Mouse (Mus musculus): ENCODE data around the gene Sec31a. TPM values are rescaled to one million over a fixed set of nuclear protein-coding genes. Genes with fewer than 3 reads are reported as not detected.
A peak's percentile ranks its signal among the peaks of the same experiment; 100 is the strongest.

The Sec31a gene
- 168 TPM for polyA plus RNA-seq (2012; fragmentation: generic; extraction: Trizol)

DNA sequence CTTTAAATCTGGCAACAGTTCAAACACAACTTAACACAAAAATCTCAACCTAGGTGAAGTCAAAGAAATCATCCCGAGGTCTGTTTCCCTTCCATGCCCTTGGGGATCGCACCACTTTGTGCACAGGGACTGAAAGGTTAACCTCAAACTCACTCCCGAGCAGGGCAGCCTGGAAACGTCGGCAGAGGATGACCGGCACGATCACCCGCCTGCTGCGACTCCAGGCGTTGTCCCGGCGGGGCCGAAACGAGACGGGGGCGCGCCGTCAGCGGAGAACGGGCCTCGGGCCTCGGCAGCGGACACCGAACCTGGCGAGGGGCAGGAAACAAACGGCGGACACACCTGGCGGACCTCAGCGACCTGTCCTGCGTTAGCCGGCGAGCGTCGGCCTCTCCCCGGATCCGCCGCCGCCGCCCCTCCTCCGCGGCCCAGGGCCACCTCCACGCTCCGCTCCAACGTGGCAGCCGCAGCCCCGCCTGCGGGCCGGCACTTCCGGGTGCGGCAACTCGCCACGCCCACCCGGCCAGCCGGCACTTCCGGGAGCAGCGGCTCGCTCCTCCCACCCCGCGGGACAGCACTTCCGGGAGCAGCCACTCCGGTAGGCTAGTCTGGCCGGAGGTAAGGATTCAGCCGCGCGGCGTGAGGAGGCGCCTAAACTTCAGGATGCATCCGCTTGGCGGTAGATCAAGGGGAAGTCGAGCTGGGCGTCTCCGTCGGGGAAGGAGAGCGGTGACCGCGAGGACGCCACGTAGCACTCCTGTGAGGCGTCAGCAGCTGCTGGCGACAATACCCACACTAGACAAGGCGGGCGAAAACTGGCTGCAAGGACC, at the start of gene Sec31a:
Sec31a (minus strand) TSS at position 474 of the 830 bp plus-strand sequence.
- TF ChIP-seq POLR2A (IDR thresholded peaks at IDR 0.05; ENCODE audit: insufficient read length, low read depth) (peak; percentile 85), SRF (IDR thresholded peaks at IDR 0.05; ENCODE audit: control insufficient read depth, insufficient read length, low read depth) (peak; percentile 24), MYOG (IDR thresholded peaks at IDR 0.05; ENCODE audit: control insufficient read depth in 1 of 3, insufficient read depth in 1 of 3, insufficient read length in 2 of 3, low read depth in 2 of 3) (peak in 2 of 3 experiments; percentile 32 to 33), E2F4 (IDR thresholded peaks at IDR 0.05; ENCODE audit: insufficient read depth) (no peak), TCF3 (IDR thresholded peaks at IDR 0.05; ENCODE audit: insufficient read length, low read depth) (no peak), TCF12 (IDR thresholded peaks at IDR 0.05; ENCODE audit: insufficient read depth, poor library complexity, severe bottlenecking) (no peak), MAX (IDR thresholded peaks at IDR 0.05; ENCODE audit: low read depth) (no peak), REST (IDR thresholded peaks at IDR 0.05; ENCODE audit: insufficient read depth, insufficient read length) (no peak), MYOD1 (IDR thresholded peaks at IDR 0.05; ENCODE audit: control insufficient read depth in 1 of 3, insufficient read length in 2 of 3, low read depth in 2 of 3) (peak in 1 of 3 experiments; percentile 48), POLR2AphosphoS2 (IDR thresholded peaks at IDR 0.05; ENCODE audit: insufficient read length, low read depth) (peak; percentile 86), USF1 (IDR thresholded peaks at IDR 0.05; ENCODE audit: low read depth) (no peak), CEBPB (IDR thresholded peaks at IDR 0.05; ENCODE audit: insufficient read depth, poor library complexity, severe bottlenecking) (no peak)
- Histone ChIP-seq H3K27me3 (ENCODE audit: control insufficient read depth, insufficient read depth, insufficient read length) (no peaks in the 10 kb centered on the region), H3ac (ENCODE audit: control insufficient read depth, insufficient read length) (peak within 1 kb of the TSS; percentile 68), H3K79me2 (ENCODE audit: control insufficient read depth, insufficient read depth) (peaks cover 53% of the 10 kb centered on the region), H3K4me3 (peak within 1 kb of the TSS; percentile 81), H3K4me2 (ENCODE audit: low read depth) (peak within 1 kb of the TSS; percentile 89), H3K36me3 (ENCODE audit: control insufficient read depth, insufficient read depth) (peaks cover 4% of the 10 kb centered on the region)

- Histone ChIP-seq H3K36me3 (ENCODE audit: control insufficient read depth, insufficient read depth) (peaks cover 13% of the 10 kb centered on the region), H3K79me2 (ENCODE audit: control insufficient read depth, insufficient read depth) (no peaks in the 10 kb centered on the region), H3K4me2 (ENCODE audit: low read depth) (no peak overlapping the region), H3K27me3 (ENCODE audit: control insufficient read depth, insufficient read depth, insufficient read length) (no peaks in the 10 kb centered on the region), H3ac (ENCODE audit: control insufficient read depth, insufficient read length) (no peak overlapping the region), H3K4me3 (no peak overlapping the region)
- TF ChIP-seq TCF12 (IDR thresholded peaks at IDR 0.05; ENCODE audit: insufficient read depth, poor library complexity, severe bottlenecking) (no peak), CEBPB (IDR thresholded peaks at IDR 0.05; ENCODE audit: insufficient read depth, poor library complexity, severe bottlenecking) (no peak), MYOG (IDR thresholded peaks at IDR 0.05; ENCODE audit: control insufficient read depth in 1 of 3, insufficient read depth in 1 of 3, insufficient read length in 2 of 3, low read depth in 2 of 3) (no peak), POLR2A (IDR thresholded peaks at IDR 0.05; ENCODE audit: insufficient read length, low read depth) (no peak), MAX (IDR thresholded peaks at IDR 0.05; ENCODE audit: low read depth) (no peak), USF1 (IDR thresholded peaks at IDR 0.05; ENCODE audit: low read depth) (no peak), REST (IDR thresholded peaks at IDR 0.05; ENCODE audit: insufficient read depth, insufficient read length) (no peak), MYOD1 (IDR thresholded peaks at IDR 0.05; ENCODE audit: control insufficient read depth in 1 of 3, insufficient read length in 2 of 3, low read depth in 2 of 3) (no peak), E2F4 (IDR thresholded peaks at IDR 0.05; ENCODE audit: insufficient read depth) (no peak), TCF3 (IDR thresholded peaks at IDR 0.05; ENCODE audit: insufficient read length, low read depth) (no peak), POLR2AphosphoS2 (IDR thresholded peaks at IDR 0.05; ENCODE audit: insufficient read length, low read depth) (no peak), SRF (IDR thresholded peaks at IDR 0.05; ENCODE audit: control insufficient read depth, insufficient read length, low read depth) (no peak)
These were observed 46.3 kb upstream of the Sec31a start for GRCm38 (mm10) chr5:100462374-100462773.

- no peaks in the 10 kb centered on the region for H3K79me2 ChIP-seq (ENCODE audit: control insufficient read depth, insufficient read depth)
These were observed 45.5 kb upstream of the Sec31a start for GRCm38 (mm10) chr5:100461526-100461925.

DNA sequence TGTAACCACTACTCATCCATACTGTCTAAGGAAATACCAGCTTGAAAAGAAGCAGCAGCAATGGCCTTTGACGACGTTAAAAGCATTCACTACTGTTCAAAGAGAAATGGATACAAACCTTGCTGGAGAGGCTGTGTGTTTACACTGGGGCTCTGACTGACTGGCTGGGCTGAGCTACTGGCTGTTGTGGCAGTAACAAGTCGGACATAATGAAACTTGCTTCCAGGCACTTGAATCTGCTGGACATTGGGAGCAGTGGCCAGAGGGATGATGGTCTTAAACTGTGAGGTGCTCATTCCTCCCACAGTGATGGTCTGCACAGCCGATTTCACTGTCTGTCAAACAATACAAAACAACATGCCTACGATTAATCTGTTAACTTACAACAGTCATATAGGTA, 43.4 kb upstream of the Sec31a start:
- TF ChIP-seq CEBPB (IDR thresholded peaks at IDR 0.05; ENCODE audit: insufficient read depth, poor library complexity, severe bottlenecking), result no peak
- no peak for TF ChIP-seq POLR2AphosphoS2 (IDR thresholded peaks at IDR 0.05; ENCODE audit: insufficient read length, low read depth)
- TF ChIP-seq MYOD1 (IDR thresholded peaks at IDR 0.05; ENCODE audit: control insufficient read depth in 1 of 3, insufficient read length in 2 of 3, low read depth in 2 of 3), result no peak
- no peak for TF ChIP-seq USF1 (IDR thresholded peaks at IDR 0.05; ENCODE audit: low read depth)
- TF ChIP-seq TCF12 (IDR thresholded peaks at IDR 0.05; ENCODE audit: insufficient read depth, poor library complexity, severe bottlenecking), result no peak
- TF ChIP-seq MAX (IDR thresholded peaks at IDR 0.05; ENCODE audit: low read depth), result no peak
- no peak for TF ChIP-seq POLR2A (IDR thresholded peaks at IDR 0.05; ENCODE audit: insufficient read length, low read depth)
- TF ChIP-seq REST (IDR thresholded peaks at IDR 0.05; ENCODE audit: insufficient read depth, insufficient read length), result no peak
- no peak for TF ChIP-seq E2F4 (IDR thresholded peaks at IDR 0.05; ENCODE audit: insufficient read depth)
- TF ChIP-seq SRF (IDR thresholded peaks at IDR 0.05; ENCODE audit: control insufficient read depth, insufficient read length, low read depth), result no peak
- no peak for TF ChIP-seq TCF3 (IDR thresholded peaks at IDR 0.05; ENCODE audit: insufficient read length, low read depth)
- TF ChIP-seq MYOG (IDR thresholded peaks at IDR 0.05; ENCODE audit: control insufficient read depth in 1 of 3, insufficient read depth in 1 of 3, insufficient read length in 2 of 3, low read depth in 2 of 3), result no peak
- H3K27me3 ChIP-seq (ENCODE audit: control insufficient read depth, insufficient read depth, insufficient read length), result no peaks in the 10 kb centered on the region
- peaks cover 8% of the 10 kb centered on the region for H3K36me3 ChIP-seq (ENCODE audit: control insufficient read depth, insufficient read depth)
- H3K4me3 ChIP-seq, result no peak overlapping the region
- H3K4me2 ChIP-seq (ENCODE audit: low read depth), result no peak overlapping the region
- no peaks in the 10 kb centered on the region for H3K79me2 ChIP-seq (ENCODE audit: control insufficient read depth, insufficient read depth)
- H3ac ChIP-seq (ENCODE audit: control insufficient read depth, insufficient read length), result no peak overlapping the region

More at GRCm38 (mm10) chr5:100461526-100461925, 45.5 kb upstream of the Sec31a start:
- Histone ChIP-seq H3K27me3 (ENCODE audit: control insufficient read depth, insufficient read depth, insufficient read length) (no peaks in the 10 kb centered on the region), H3K4me3 (no peak overlapping the region), H3ac (ENCODE audit: control insufficient read depth, insufficient read length) (no peak overlapping the region), H3K36me3 (ENCODE audit: control insufficient read depth, insufficient read depth) (peaks cover 10% of the 10 kb centered on the region), H3K4me2 (ENCODE audit: low read depth) (no peak overlapping the region)
- TF ChIP-seq POLR2AphosphoS2 (IDR thresholded peaks at IDR 0.05; ENCODE audit: insufficient read length, low read depth) (no peak), CEBPB (IDR thresholded peaks at IDR 0.05; ENCODE audit: insufficient read depth, poor library complexity, severe bottlenecking) (no peak), TCF3 (IDR thresholded peaks at IDR 0.05; ENCODE audit: insufficient read length, low read depth) (no peak), TCF12 (IDR thresholded peaks at IDR 0.05; ENCODE audit: insufficient read depth, poor library complexity, severe bottlenecking) (no peak), MAX (IDR thresholded peaks at IDR 0.05; ENCODE audit: low read depth) (no peak)

All from myocyte (in vitro differentiated cells).